Mouse (Mus musculus) heart, postnatal 0 days (tissue): Measurements from ENCODE around the gene Prr13. TPM values are rescaled to one million over a fixed set of nuclear protein-coding genes. Genes with fewer than 3 reads are reported as not detected.
A peak's percentile ranks its signal among the peaks of the same experiment; 100 is the strongest.

ENCODE experiments used
- ATAC-seq: fragments of 200-750 bp; cut with Nextera tagmentation; 2 replicates; pipeline ENCODE4 v1.8.0; 2017; ENCODE audit warnings: low read depth, moderate number of reproducible peaks, moderate library complexity; ENCODE audit not compliant: insufficient read depth
- DNase-seq: peaks from one replicate; pipeline ENCODE4 v3.0.0-alpha.2; 2016; ENCODE audit warnings: low spot score
- H3K27ac ChIP-seq: fragments of 300-500 bp; sonication (generic); 2 replicates; pipeline ENCODE4 v1.5.1; 2014; ENCODE audit warnings: low read depth, mild to moderate bottlenecking
- H3K27me3 ChIP-seq: fragments of 300-500 bp; sonication (generic); 2 replicates; pipeline ENCODE4 v1.6.1; 2014; ENCODE audit warnings: low read length, mixed read lengths; ENCODE audit not compliant: control insufficient read depth, insufficient read depth
- H3K36me3 ChIP-seq: fragments of 300-500 bp; sonication (generic); replicated peaks from 2 replicates; pipeline ENCODE4 v1.6.1; 2014; ENCODE audit warnings: low read length, mixed read lengths; ENCODE audit not compliant: control insufficient read depth, insufficient read depth
- H3K4me1 ChIP-seq: fragments of 300-500 bp; sonication (generic); 2 replicates; pipeline ENCODE4 v1.6.1; 2014; ENCODE audit warnings: antibody characterized with exemption; ENCODE audit not compliant: control insufficient read depth, insufficient read depth
- H3K4me2 ChIP-seq: fragments of 300-500 bp; sonication (generic); 2 replicates; pipeline ENCODE4 v1.6.1; 2014; ENCODE audit warnings: low read depth, mild to moderate bottlenecking, low read length, moderate library complexity
- H3K4me3 ChIP-seq: fragments of 300-500 bp; sonication (generic); 2 replicates; pipeline ENCODE4 v1.5.1; 2014; ENCODE audit warnings: low read depth, low read length
- H3K9ac ChIP-seq: fragments of 300-500 bp; sonication (generic); replicated peaks from 2 replicates; pipeline ENCODE4 v1.6.1; 2014; ENCODE audit warnings: low read depth, low read length, mixed read lengths
- H3K9me3 ChIP-seq: fragments of 300-500 bp; sonication (generic); replicated peaks from 2 replicates; pipeline ENCODE4 v1.6.1; 2016; ENCODE audit warnings: low read length; ENCODE audit not compliant: control insufficient read depth
- CTCF ChIP-seq: IDR thresholded peaks from 2 replicates; pipeline ENCODE4 v1.5.1; 2016; ENCODE audit warnings: antibody characterized with exemption, control low read depth, low read depth
- EP300 ChIP-seq: IDR thresholded peaks from 2 replicates; pipeline ENCODE4 v1.6.1; 2016; ENCODE audit warnings: antibody characterized with exemption, low read depth
- WGBS: fragments of 180-500 bp; shearing (Covaris S2); extraction: QIAGEN DNeasy Blood & Tissue Kit; methylation state at CpG from one replicate; pipeline ENCODE4 v1.1.7; 2014; 5-methylcytosine and 5-hydroxymethylcytosine counted together
- polyA plus RNA-seq: library from polyadenylated mRNA; unstranded; fragments of >200 nt; fragmentation: Nextera tagmentation; extraction: Ambion mirVana; gene quantifications from 2 replicates; pipeline ENCODE4 v1.2.1, GENCODE M21; 2015
- total RNA-seq: library from RNA; depleted of rRNA; stranded (reverse); fragments of >200 nt; gene quantifications from 2 replicates; pipeline ENCODE4 v1.2.3, GENCODE M21; 2014; ENCODE audit warnings: low replicate concordance

Prr13 gene
- total and polyA plus RNA-seq, 2 experiments from 2014 or later = 16.8 to 73.4 TPM

GRCm38 (mm10) chr15:102442490-102442889 is 16.3 kb upstream of the Prr13 start:
- WGBS = 46% methylated on average over 2 of the region's 2 CpGs
- ATAC-seq = peak; percentile 58; the same call in 1 of the 2 replicates

GRCm38 (mm10) chr15:102445146-102445545 is 13.7 kb upstream of the Prr13 start, which contains the start of gene Amhr2:
Amhr2 (plus strand) TSS chr15:102445367.
- H3K27me3 ChIP-seq = no peaks in the 10 kb centered on the region
- TF ChIP-seq CTCF = no peak
- no peak for TF ChIP-seq EP300
- no peak within 1 kb of the TSS for H3K27ac ChIP-seq
- no peak within 1 kb of the TSS for H3K4me2 ChIP-seq
- H3K36me3 ChIP-seq = no peaks in the 10 kb centered on the region
- 0 out of 2 replicates have a peak within 1 kb of the TSS, but pooled peaks have one; percentile 6 for H3K9ac ChIP-seq
- WGBS = 65% methylated on average over 8 of the region's 8 CpGs
- H3K9me3 ChIP-seq = no peaks in the 10 kb centered on the region
- H3K4me3 ChIP-seq = no peak within 1 kb of the TSS
- no peak for ATAC-seq
- DNase-seq = no peak
- no peaks in the 10 kb centered on the region for H3K4me1 ChIP-seq

More at GRCm38 (mm10) chr15:102442490-102442889, 16.3 kb upstream of the Prr13 start:
- no peaks in the 10 kb centered on the region for H3K4me1 ChIP-seq
- H3K4me2 ChIP-seq = no peak overlapping the region
- no peak overlapping the region for H3K9ac ChIP-seq
- no peak overlapping the region for H3K27ac ChIP-seq
- TF ChIP-seq EP300 (no peak), CTCF (peak; percentile 78)
- no peak overlapping the region for H3K4me3 ChIP-seq
- H3K36me3 ChIP-seq = no peaks in the 10 kb centered on the region
- H3K27me3 ChIP-seq = no peaks in the 10 kb centered on the region
- H3K9me3 ChIP-seq = no peaks in the 10 kb centered on the region
- peak; percentile 69 for DNase-seq

DNA sequence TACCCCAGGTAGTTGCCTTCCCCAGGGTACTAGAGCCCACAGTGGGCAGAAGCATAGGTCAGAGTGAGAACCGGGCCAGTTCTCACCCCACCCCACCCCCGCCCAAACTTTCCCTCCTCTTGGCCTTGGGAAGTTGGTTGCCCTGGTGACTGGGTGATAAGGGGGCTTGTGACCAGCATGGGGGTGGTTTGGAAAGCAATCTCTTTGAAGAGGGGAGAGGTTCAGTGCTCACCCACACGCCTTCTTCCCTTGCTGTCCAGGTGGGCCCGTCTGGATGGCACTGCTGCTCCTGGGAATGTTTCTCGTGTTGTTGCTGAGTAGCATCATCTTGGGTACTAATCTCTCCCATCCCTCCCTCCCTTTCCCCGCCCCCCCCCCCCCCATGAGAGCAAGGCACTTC is 12.4 kb upstream of the Prr13 start:
- TF ChIP-seq EP300 = no peak
- H3K27me3 ChIP-seq = no peaks in the 10 kb centered on the region
- H3K9ac ChIP-seq = no peak overlapping the region
- ATAC-seq = no peak
- no peak for DNase-seq
- H3K36me3 ChIP-seq = no peaks in the 10 kb centered on the region
- no peak overlapping the region for H3K27ac ChIP-seq
- no peaks in the 10 kb centered on the region for H3K9me3 ChIP-seq
- H3K4me2 ChIP-seq = no peak overlapping the region
- no peaks in the 10 kb centered on the region for H3K4me1 ChIP-seq
- no peak overlapping the region for H3K4me3 ChIP-seq
- WGBS = 11% methylated on average over 5 of the region's 6 CpGs

- no peak overlapping the region for H3K4me3 ChIP-seq
- no peaks in the 10 kb centered on the region for H3K9me3 ChIP-seq
- H3K9ac ChIP-seq = no peak overlapping the region
- 38% methylated on average over 8 of the region's 8 CpGs for WGBS
- no peaks in the 10 kb centered on the region for H3K4me1 ChIP-seq
- DNase-seq (no peak), ATAC-seq (no peak)
- H3K27me3 ChIP-seq = no peaks in the 10 kb centered on the region
- no peaks in the 10 kb centered on the region for H3K36me3 ChIP-seq
- no peak overlapping the region for H3K4me2 ChIP-seq
- TF ChIP-seq CTCF (no peak), EP300 (no peak)
- H3K27ac ChIP-seq = no peak overlapping the region
These were observed 9.5 kb upstream of the Prr13 start for GRCm38 (mm10) chr15:102449366-102449765.

GRCm38 (mm10) chr15:102450928-102451327 is 7.9 kb upstream of the Prr13 start:
- Histone ChIP-seq H3K9me3 (no peaks in the 10 kb centered on the region), H3K4me1 (no peaks in the 10 kb centered on the region), H3K4me3 (no peak overlapping the region), H3K9ac (no peak overlapping the region), H3K27ac (no peak overlapping the region), H3K4me2 (no peak overlapping the region), H3K27me3 (no peaks in the 10 kb centered on the region), H3K36me3 (no peaks in the 10 kb centered on the region)
- DNase-seq (no peak), ATAC-seq (no peak)
- WGBS = 38% methylated on average over 7 of the region's 7 CpGs
- TF ChIP-seq EP300 = no peak
- TF ChIP-seq CTCF = no peak
